Mouse (Mus musculus): ENCODE data around the gene Hdhd5. TPM values are rescaled to one million over a fixed set of nuclear protein-coding genes. Genes with fewer than 3 reads are reported as not detected.
A peak's percentile ranks its signal among the peaks of the same experiment; 100 is the strongest.

Gene Hdhd5
- total RNA-seq (2021), result 10 to 100 TPM; 31.3 to 31.5 TPM

DNA sequence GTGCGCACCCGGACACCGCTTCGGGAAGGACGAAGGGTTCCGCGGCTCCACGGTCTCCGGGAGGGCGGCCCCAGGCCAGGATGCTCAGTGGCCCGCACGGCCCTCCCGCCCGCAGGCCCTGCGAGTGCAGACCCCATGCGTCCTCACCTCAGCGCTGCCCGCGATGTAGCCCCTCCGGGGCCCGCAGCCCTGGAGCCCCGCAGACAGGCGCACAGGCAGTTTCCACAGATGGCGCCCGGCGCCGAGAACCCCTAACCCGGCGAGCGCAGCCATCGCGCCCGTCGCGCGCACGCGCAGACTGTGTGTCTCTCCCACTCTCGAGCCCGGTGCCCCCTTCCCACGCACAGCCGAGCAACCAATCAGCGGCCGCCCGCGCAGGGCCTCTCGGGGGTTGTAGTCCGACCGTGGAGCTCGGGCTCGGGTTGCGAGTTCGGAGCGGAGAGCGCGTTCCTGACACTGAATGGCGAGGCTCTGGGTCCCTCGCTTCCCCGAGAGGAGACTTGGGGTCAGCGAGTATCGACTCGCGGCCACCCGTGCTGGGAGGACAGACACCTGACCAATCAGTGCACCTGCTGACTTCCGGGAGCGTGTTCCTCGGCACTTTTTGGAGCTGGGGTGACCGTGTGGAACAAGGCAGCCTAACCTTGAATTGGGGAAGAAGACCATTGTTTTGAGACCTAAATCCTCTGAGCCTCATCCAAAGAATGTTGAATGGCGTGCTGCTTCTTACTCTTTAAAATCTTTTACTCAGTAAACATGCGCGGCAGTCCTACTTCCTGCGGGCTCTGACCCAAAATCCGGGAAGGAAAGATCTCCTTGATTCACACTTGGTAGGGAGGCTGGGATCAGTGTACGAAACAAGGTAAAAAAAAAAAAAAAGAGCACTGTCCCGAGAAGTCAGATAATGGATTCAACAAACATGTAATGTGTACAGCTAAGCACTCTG, at the start of gene Hdhd5:
Gene Hdhd5 (minus strand): TSS at position 300 of the 946 bp plus-strand sequence.
- DNase-seq (ENCODE audit: extremely low spot score in 1 of 2, low spot score in 2 of 2), result peak; percentile 91 to 98
- intact Hi-C loops (cut with DNase I), result no loop called here

DNA sequence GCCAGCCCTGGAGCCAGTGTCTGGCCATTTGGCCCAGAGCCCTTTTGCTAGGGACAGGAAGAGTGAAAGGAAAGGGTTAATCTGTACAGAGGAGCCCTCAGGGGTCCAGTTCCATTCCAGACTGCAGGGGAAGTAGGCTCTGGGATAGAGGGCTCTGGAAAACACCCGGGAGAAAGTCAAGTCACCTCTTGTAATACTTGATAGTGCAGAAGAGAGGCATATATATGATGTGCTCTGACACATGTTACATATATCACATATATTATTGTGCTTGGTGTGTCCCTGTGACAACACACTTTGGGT, 49.5 kb upstream of the Hdhd5 start:
- intact Hi-C loops (cut with DNase I), result no loop called here
- peak in 1 of 2 experiments; percentile 25 for DNase-seq (ENCODE audit: extremely low spot score in 1 of 2, low spot score in 2 of 2)

DNA sequence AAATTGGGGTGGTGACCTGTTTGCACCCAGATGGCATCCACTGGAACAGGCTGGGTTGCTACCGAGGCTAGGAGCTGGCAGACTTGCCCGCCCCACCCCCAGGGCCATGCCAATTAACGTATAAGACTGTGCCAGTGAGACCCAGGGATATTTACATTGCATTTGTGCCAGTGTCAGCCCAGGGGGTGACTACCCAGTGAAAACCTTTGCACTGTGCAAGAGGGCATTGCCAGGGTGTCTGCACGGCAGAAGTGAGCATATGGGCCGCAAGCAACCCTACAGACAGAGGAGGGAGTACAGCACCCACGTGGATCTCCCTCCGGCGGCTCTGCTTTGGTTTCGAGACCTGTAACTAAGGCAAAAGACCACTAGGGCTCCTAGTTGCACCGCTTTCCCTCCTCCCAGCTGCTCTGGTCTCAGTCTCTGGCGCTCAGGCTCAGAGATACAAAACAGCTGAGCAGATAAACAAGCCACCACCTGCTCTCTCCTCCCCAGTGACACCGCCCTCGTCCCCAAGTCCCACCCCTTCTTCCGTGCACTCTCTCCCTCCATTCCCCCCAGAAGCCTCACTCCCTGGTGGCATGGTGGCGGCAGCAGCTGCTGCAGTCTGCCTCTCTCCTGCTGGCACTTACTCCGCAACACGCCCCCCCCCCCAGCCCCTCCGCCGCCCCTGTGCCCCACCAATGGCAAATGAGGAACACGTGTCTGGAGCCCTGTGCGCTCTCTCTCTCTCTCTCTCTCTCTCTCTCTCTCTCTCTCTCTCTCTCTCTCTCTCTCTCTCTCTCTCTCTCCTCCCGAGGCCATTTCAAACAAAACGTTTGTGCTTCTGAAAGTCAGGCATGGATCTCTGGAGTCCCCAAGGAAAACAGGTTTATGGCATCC, 49.0 kb upstream of the Hdhd5 start:
- DNase-seq (ENCODE audit: extremely low spot score in 1 of 2, low spot score in 2 of 2), result peak; percentile 44 to 67
- intact Hi-C loops (cut with DNase I), result no loop called here

- intact Hi-C loops (cut with DNase I), result no loop called here
- DNase-seq (ENCODE audit: extremely low spot score in 1 of 2, low spot score in 2 of 2), result peak in 1 of 2 experiments; percentile 39
Observed at GRCm38 (mm10) chr6:120579110-120579830, 48.2 kb upstream of the Hdhd5 start.

GRCm38 (mm10) chr6:120578471-120578870, 47.4 kb upstream of the Hdhd5 start:
- DNase-seq (ENCODE audit: extremely low spot score in 1 of 2, low spot score in 2 of 2), result no peak
- intact Hi-C loops (cut with DNase I), result no loop called here

- intact Hi-C loops (cut with DNase I), result no loop called here
- no peak for DNase-seq (ENCODE audit: extremely low spot score in 1 of 2, low spot score in 2 of 2)
Observed at GRCm38 (mm10) chr6:120572372-120572771, 41.3 kb upstream of the Hdhd5 start.

DNA sequence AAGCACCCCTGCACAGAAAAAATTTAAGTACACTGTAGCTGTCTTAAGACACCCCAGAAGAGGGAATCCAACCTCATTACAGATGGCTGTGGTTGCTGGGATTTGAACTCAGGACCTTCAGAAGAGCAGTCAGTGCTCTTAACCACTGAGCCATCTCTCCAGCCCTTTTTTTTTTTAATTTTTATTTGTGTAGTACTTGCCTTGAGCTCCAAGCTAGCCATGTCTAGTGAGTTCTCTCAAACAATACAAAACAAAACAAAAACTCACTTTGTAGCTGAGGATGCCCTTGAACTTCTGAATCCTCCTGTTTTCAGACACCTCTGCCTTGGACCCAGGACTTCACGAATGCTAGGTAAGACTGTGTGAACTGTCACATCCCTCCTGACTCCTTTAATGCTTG, 37.1 kb upstream of the Hdhd5 start:
- intact Hi-C loops (cut with DNase I), result no loop called here
- DNase-seq (ENCODE audit: extremely low spot score in 1 of 2, low spot score in 2 of 2), result no peak

GRCm38 (mm10) chr6:120566911-120567909, 36.1 kb upstream of the Hdhd5 start:
- intact Hi-C loops (cut with DNase I), result no loop called here

GRCm38 (mm10) chr6:120556641-120557040, 25.5 kb upstream of the Hdhd5 start:
- DNase-seq (ENCODE audit: extremely low spot score in 1 of 2, low spot score in 2 of 2), result no peak
- intact Hi-C loops (cut with DNase I), result no loop called here

More at GRCm38 (mm10) chr6:120566911-120567909, 36.1 kb upstream of the Hdhd5 start:
- DNase-seq (ENCODE audit: extremely low spot score in 1 of 2, low spot score in 2 of 2), result peak in 1 of 2 experiments; percentile 52

DNA sequence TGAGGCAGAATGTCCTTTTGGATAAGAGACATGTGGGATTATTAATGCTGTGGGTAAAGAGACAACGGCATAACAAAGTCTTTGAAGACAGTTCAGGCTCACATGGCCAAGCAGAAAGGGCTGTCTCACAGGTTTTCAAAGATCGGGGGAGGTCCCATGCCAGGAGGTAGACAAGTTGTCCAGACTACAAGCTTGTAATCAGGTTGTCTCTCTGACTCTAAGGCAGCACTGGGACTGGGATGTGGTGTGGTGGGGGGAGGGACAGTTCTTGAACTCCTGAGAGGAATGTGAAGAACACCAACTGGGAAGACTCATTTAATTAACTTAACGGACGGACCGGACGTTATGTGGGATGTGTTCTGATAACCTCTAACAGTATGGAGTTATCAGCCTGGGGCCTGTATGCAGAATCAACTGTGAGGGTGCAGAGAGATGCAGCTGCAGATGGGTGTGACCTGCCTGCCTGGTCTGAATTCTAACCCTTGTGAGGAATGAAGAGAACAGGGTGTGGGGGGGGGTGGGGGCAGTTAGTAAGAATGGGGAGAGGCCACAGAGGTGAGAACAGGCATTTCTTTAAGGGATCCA, 25.0 kb upstream of the Hdhd5 start:
- DNase-seq (ENCODE audit: extremely low spot score in 1 of 2, low spot score in 2 of 2), result no peak
- intact Hi-C loops (cut with DNase I), result no loop called here

GRCm38 (mm10) chr6:120555152-120555551, 24.0 kb upstream of the Hdhd5 start:
- no peak for DNase-seq (ENCODE audit: extremely low spot score in 1 of 2, low spot score in 2 of 2)
- intact Hi-C loops (cut with DNase I), result no loop called here

DNA sequence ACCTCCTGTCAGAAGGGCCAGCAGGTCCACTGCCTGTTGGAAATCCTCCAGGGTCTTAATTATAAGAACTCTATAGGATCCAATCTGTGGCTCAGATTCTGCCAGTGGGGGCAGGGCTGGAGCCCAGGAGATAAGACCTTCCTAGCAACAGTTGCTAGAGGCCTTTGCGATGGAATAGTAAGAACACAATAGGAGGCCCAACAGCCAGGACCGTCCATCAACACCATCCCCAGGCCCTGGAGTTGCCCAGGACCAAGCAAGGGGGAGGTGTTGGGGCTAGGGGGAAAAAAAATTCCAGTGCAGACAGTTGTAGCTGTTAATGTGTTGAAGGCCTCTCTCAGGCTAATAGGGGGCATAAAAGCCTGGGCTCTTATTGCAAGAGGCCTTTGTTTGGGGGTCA, 19.1 kb upstream of the Hdhd5 start:
- DNase-seq (ENCODE audit: extremely low spot score in 1 of 2, low spot score in 2 of 2), result no peak

DNA sequence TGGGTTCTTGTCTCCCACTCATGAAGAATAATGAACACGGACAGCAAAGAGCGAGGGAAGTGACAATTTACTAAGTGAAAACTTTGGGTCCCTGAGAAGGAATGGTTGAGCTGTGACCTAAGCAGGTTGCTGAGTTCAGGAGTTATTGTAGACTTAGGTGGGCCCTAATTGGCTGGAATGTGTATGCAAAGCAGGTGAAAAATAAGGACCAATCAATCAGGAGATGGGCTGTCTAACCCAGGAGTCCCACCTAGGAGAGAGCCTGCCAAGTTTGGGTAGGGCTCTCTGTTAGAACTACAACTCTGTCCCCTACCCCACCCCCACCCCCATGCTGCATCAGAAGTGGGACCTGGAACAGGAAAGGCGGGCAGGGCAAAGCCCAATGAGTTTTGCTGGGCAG, 17.5 kb upstream of the Hdhd5 start:
- intact Hi-C loops (cut with DNase I), result no loop called here
- no peak for DNase-seq (ENCODE audit: extremely low spot score in 1 of 2, low spot score in 2 of 2)

More for the DNA sequence above, 19.1 kb upstream of the Hdhd5 start:
- intact Hi-C loops (cut with DNase I), result no loop called here

GRCm38 (mm10) chr6:120546973-120547372, 15.9 kb upstream of the Hdhd5 start:
- intact Hi-C loops (cut with DNase I), result no loop called here
- no peak for DNase-seq (ENCODE audit: extremely low spot score in 1 of 2, low spot score in 2 of 2)

DNA sequence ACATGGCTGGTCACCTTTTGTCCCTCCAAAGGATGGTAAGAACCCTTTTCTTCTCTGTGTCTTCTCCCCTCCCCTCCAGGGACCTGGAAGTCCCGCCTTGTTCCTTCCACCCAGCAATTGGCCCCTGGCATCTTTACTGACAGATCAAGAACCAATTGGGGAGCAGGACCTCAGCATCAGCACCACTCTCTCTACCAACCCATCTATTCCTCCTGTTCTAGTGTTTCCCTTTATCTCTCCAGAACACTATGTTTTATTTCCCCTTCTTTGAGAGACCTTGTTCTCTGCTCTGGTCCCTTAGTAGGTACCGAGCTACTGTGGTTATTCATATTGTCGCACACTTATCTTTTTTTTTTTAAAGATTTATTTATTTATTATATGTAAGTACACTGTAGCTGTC, 15.2 kb upstream of the Hdhd5 start:
- DNase-seq (ENCODE audit: extremely low spot score in 1 of 2, low spot score in 2 of 2), result no peak
- intact Hi-C loops (cut with DNase I), result no loop called here

DNA sequence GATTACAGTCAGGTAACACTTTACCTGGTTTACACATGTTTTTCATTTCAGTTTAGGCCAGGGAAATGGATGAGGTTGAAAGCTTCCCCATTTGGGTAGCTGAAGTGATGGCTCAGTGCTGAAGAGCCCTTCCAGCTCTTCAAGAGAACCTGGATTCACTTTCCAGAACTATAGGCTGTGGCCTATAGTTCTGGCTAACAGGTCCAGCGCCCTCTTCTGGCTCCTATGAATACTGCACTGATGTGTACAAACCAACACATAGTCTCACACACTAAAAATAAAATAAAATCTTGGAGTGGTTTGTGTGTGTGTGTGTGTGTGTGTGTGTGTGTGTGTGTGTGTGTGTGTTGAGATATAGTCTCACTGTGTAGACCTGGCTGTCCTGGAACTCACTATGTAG, 10.9 kb upstream of the Hdhd5 start:
- DNase-seq (ENCODE audit: extremely low spot score in 1 of 2, low spot score in 2 of 2), result no peak
- intact Hi-C loops (cut with DNase I), result no loop called here

DNA sequence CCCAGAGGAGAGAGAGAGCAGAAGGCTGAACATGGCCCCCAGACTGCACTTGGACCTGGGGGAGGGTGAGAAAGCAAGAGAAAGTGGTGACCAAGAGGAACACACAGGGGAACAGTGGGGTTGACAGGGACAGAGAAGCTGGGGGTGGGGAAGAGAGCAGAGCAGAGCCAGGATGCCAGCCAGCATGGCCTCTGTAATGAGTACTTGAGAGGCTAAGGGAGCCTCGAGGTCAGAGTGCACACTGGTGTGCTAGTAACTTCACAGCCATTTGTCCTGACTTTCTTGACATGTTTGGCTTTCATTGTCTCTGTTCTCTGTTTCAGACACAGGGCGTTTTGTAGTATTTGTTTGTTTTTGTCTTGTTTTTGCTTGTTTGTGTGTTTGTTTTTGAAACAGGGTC, 10.3 kb upstream of the Hdhd5 start:
- no peak for DNase-seq (ENCODE audit: extremely low spot score in 1 of 2, low spot score in 2 of 2)
- intact Hi-C loops (cut with DNase I), result no loop called here

Measured in left cerebral cortex, postnatal 10 days (tissue).